Mouse (Mus musculus) adrenal gland, adult 18-20 months (tissue): ENCODE measurements around the gene Etl4. TPM values are rescaled to one million over a fixed set of nuclear protein-coding genes. Genes with fewer than 3 reads are reported as not detected.
A peak's percentile ranks its signal among the peaks of the same experiment; 100 is the strongest.

Experiments
- DNase-seq, 2 experiments: peaks; one replicate each; pipeline ENCODE4 v3.0.0; 2021 to 2022; ENCODE audit warnings: low spot score in 2 of 2
- long read RNA-seq, 2 experiments: library from polyadenylated mRNA; stranded (forward); transcript quantifications; one replicate each; pipeline ENCODE4 v2.0.0; 2021
- total RNA-seq, 2 experiments: library from RNA; stranded (reverse); gene quantifications; 1 replicate in 1 of 2; 2 replicates in 1 of 2; pipeline ENCODE4 v1.2.3; 2021

Gene Etl4
- 10 to 100 TPM; 19.7 to 21.2 TPM for total RNA-seq
- long read RNA-seq, experiment 1, partial matches to known transcripts, result 1 of 3 reads
- long read RNA-seq, experiment 1, other reads (novel, unspliced or antisense), result 2 of 3 reads
- long read RNA-seq, experiment 2, partial matches to known transcripts, result 3 of 3 reads
- long read RNA-seq, experiment 2, other reads (novel, unspliced or antisense), result 0 of 3 reads

GRCm38 (mm10) chr2:19909171-19909899 is at the start of gene Etl4:
TSS of gene Etl4 (plus strand) at chr2:19909780.
- no peak for DNase-seq

GRCm38 (mm10) chr2:19869167-19869566 is 40.4 kb upstream of the Etl4 start:
- DNase-seq, result no peak

GRCm38 (mm10) chr2:19871881-19872280 is 37.7 kb upstream of the Etl4 start:
- no peak for DNase-seq

- DNase-seq, result no peak
Measured at GRCm38 (mm10) chr2:19890875-19891274, 18.7 kb upstream of the Etl4 start.

- DNase-seq, result no peak
Measured at GRCm38 (mm10) chr2:19909900-19910780, 560 bp downstream of the Etl4 start.

- no peak for DNase-seq
Measured at GRCm38 (mm10) chr2:19910781-19911175, 1.2 kb downstream of the Etl4 start.

- DNase-seq, result peak; percentile 60 to 71
Measured at GRCm38 (mm10) chr2:19919190-19919589, 9.6 kb downstream of the Etl4 start.

- DNase-seq, result no peak
Measured at GRCm38 (mm10) chr2:19930009-19930408, 20.4 kb downstream of the Etl4 start.

- DNase-seq, result no peak
Measured at GRCm38 (mm10) chr2:19933836-19934235, 24.3 kb downstream of the Etl4 start.

GRCm38 (mm10) chr2:19945205-19945604 is 35.6 kb downstream of the Etl4 start:
- DNase-seq, result no peak

- DNase-seq, result no peak
Measured at GRCm38 (mm10) chr2:19953028-19953427, 43.4 kb downstream of the Etl4 start.

GRCm38 (mm10) chr2:19966445-19966844 is 56.9 kb downstream of the Etl4 start:
- DNase-seq, result no peak

- DNase-seq, result no peak
Measured at GRCm38 (mm10) chr2:20037671-20038070, 128.1 kb downstream of the Etl4 start.

- no peak for DNase-seq
Measured at GRCm38 (mm10) chr2:20072377-20072776, 162.8 kb downstream of the Etl4 start.

GRCm38 (mm10) chr2:20076118-20076796 is 166.7 kb downstream of the Etl4 start:
- DNase-seq, result no peak

- DNase-seq, result no peak
Measured at GRCm38 (mm10) chr2:20084781-20085180, 175.2 kb downstream of the Etl4 start.

GRCm38 (mm10) chr2:20105456-20105855 is 195.9 kb downstream of the Etl4 start:
- no peak for DNase-seq

- DNase-seq, result no peak
Measured at GRCm38 (mm10) chr2:20111703-20112102, 202.1 kb downstream of the Etl4 start.

- no peak for DNase-seq
Measured at GRCm38 (mm10) chr2:20125914-20126313, 216.3 kb downstream of the Etl4 start.

- DNase-seq, result no peak
Measured at GRCm38 (mm10) chr2:20131792-20132191, 222.2 kb downstream of the Etl4 start.

GRCm38 (mm10) chr2:20138426-20138825 is 228.8 kb downstream of the Etl4 start:
- no peak for DNase-seq
